Mouse (Mus musculus) erythroblast, embryonic 14.5 days (primary cell): ENCODE measurements around the gene Filip1l.

Experiments
- GATA1 ChIP-seq: IDR thresholded peaks from 2 replicates; pipeline ENCODE4 v1.6.1; 2012; ENCODE audit warnings: low read length, inconsistent platforms, mixed read lengths
- TAL1 ChIP-seq: IDR thresholded peaks from 3 replicates; pipeline ENCODE4 v1.6.1; 2012; ENCODE audit warnings: low read length, inconsistent platforms, mixed read lengths

GRCm38 (mm10) chr16:57359251-57359650 lies 6.4 kb downstream of the Filip1l start:
- TF ChIP-seq TAL1 (no peak), GATA1 (no peak)
